Mouse (Mus musculus): ENCODE data around the gene Ldlrad2. TPM values are rescaled to one million over a fixed set of nuclear protein-coding genes. Genes with fewer than 3 reads are reported as not detected.
A peak's percentile ranks its signal among the peaks of the same experiment; 100 is the strongest.

Gene Ldlrad2
- not detected in 2 replicates for polyA plus RNA-seq (2016; fragmentation: Nextera tagmentation; extraction: Ambion mirVana)

DNA sequence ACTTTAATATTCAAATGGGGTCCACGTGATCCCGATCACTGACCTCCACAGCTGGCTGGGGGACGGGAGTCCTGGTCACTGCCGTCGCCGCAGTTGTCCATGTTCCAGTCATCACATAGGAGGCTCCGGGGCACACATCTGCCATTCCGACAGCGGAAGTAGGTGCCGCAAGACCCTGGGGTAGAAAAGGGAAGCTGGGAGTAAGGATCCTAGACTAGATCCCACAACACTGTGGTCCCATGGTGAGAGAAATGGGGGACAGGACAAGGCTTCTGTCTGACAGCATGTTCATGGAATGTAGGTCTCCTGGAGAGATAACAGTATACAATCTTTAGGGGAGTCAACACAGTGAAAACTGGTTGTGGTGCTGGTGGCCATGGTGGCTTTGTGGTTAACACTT lies at the start of gene Ldlrad2:
Gene Ldlrad2 (minus strand): TSS at position 101 of the 400 bp plus-strand sequence.
- Histone ChIP-seq H3K36me3 (peaks cover 9% of the 10 kb centered on the region), H3K27me3 (ENCODE audit: low read depth, poor library complexity, severe bottlenecking) (peaks cover 22% of the 10 kb centered on the region), H3K27ac (replicated peaks) (no peak within 1 kb of the TSS), H3K9me3 (replicated peaks) (no peaks in the 10 kb centered on the region), H3K4me1 (peaks cover 7% of the 10 kb centered on the region), H3K4me3 (no peak within 1 kb of the TSS)
- no peak for DNase-seq (ENCODE audit: low spot score)
- WGBS, result 86% methylated on average over 10 of the region's 10 CpGs

DNA sequence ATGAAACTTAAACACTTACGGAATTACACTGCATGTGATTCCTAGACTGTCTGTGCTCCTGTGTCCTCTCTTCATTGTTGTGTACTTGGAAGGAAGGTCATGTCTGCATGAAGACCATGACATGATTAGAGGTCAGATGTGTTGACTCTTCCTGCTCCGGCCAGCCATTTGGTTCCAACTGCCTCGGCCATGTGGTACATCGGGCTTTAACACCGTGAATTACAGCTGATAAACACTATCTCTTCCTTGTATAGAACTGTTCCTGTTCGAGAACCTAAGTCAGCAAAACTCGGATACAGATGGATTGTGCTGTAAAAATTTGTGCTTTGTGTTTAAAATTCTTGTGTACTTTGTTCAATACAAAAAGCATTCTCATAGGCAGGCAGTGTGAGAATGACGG lies 48.5 kb upstream of the Ldlrad2 start:
- Histone ChIP-seq H3K27me3 (ENCODE audit: low read depth, poor library complexity, severe bottlenecking) (no peaks in the 10 kb centered on the region), H3K4me3 (no peak overlapping the region), H3K9me3 (replicated peaks) (no peaks in the 10 kb centered on the region), H3K27ac (replicated peaks) (no peak overlapping the region), H3K4me1 (peaks cover 15% of the 10 kb centered on the region), H3K36me3 (peaks cover 99% of the 10 kb centered on the region)
- 96% methylated on average over 8 of the region's 8 CpGs for WGBS
- DNase-seq (ENCODE audit: low spot score), result no peak

DNA sequence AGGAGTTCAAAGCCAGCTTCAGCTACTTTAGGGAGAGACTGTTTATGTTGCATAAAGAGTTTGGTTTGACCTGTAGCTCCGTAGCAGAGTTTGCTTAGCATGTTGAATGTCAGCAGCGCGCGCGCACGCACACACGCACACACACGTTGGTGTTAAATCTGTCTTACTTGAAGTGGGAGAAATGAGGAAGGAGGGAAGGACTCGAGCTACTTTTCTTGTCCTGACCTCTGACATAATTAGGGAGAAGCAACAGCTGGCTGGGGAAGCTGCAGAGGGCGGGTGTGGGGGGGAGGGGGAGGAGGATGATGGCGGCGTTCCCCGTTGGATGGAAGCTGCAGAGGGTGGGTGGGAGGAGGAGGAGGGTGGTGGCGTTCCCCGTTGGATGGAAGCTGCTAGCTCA lies 35.9 kb upstream of the Ldlrad2 start:
- Histone ChIP-seq H3K27me3 (ENCODE audit: low read depth, poor library complexity, severe bottlenecking) (no peaks in the 10 kb centered on the region), H3K36me3 (peaks cover 99% of the 10 kb centered on the region), H3K9me3 (replicated peaks) (no peaks in the 10 kb centered on the region), H3K4me3 (no peak overlapping the region), H3K27ac (replicated peaks) (no peak overlapping the region), H3K4me1 (no peaks in the 10 kb centered on the region)
- no peak for DNase-seq (ENCODE audit: low spot score)
- WGBS, result 89% methylated on average over 15 of the region's 15 CpGs

DNA sequence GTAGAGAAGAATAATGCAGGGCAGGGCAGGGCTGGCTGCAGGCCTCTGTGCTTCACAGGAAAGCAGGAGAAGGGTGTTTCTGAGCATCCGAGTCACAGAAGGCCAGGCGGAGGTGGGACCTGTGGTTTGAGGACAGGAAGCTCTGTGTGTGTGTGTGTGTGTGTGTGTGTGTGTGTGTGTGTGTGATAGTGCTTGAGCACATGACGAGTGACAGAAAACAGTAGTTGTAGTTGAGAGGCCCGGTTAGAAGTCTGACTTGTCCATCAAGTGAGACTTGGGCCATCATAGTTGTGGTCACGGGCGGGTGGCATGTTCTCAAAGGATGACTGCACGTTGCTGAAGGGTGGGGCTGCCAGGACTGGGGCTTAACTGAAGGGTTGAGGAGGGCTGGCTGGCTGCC lies 35.3 kb upstream of the Ldlrad2 start:
- WGBS, result 83% methylated on average over 7 of the region's 7 CpGs
- Histone ChIP-seq H3K36me3 (peaks cover 100% of the 10 kb centered on the region), H3K9me3 (replicated peaks) (no peaks in the 10 kb centered on the region), H3K27ac (replicated peaks) (no peak overlapping the region), H3K4me3 (no peak overlapping the region), H3K4me1 (no peaks in the 10 kb centered on the region), H3K27me3 (ENCODE audit: low read depth, poor library complexity, severe bottlenecking) (no peaks in the 10 kb centered on the region)
- DNase-seq (ENCODE audit: low spot score), result no peak

- peaks cover 100% of the 10 kb centered on the region for H3K36me3 ChIP-seq
- H3K27me3 ChIP-seq (ENCODE audit: low read depth, poor library complexity, severe bottlenecking), result no peaks in the 10 kb centered on the region
- DNase-seq (ENCODE audit: low spot score), result no peak
- H3K4me3 ChIP-seq, result no peak overlapping the region
- no peak overlapping the region for H3K27ac ChIP-seq (replicated peaks)
- H3K4me1 ChIP-seq, result no peaks in the 10 kb centered on the region
- H3K9me3 ChIP-seq (replicated peaks), result no peaks in the 10 kb centered on the region
- 93% methylated on average over 7 of the region's 7 CpGs for WGBS
These were observed 34.9 kb upstream of the Ldlrad2 start for GRCm38 (mm10) chr4:137609281-137609680.

DNA sequence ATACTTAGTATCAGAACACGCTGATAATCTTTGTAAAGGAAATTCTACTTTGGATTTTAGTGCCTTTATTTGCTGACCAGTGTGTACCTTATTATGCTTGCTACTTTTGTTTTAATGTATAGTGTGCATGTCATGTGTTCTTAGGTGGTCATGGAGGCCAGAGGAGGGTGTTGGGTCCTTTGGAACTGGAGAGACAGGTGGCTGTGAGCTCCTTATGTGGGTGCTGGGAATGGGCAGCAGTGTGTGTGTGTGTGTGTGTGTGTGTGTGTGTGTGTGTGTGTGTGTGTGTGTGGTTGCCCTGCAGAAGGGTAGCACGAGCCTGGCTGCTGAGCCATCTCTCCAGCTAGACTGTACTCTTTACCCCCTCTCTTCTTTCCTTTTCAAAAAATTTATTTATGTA lies 32.7 kb upstream of the Ldlrad2 start:
- Histone ChIP-seq H3K9me3 (replicated peaks) (no peaks in the 10 kb centered on the region), H3K27ac (replicated peaks) (no peak overlapping the region), H3K4me3 (no peak overlapping the region), H3K36me3 (peaks cover 79% of the 10 kb centered on the region), H3K4me1 (peaks cover 7% of the 10 kb centered on the region; the same call in 1 of the 2 replicates), H3K27me3 (ENCODE audit: low read depth, poor library complexity, severe bottlenecking) (no peaks in the 10 kb centered on the region)
- DNase-seq (ENCODE audit: low spot score), result no peak
- 98% methylated on average over 2 of the region's 2 CpGs for WGBS

DNA sequence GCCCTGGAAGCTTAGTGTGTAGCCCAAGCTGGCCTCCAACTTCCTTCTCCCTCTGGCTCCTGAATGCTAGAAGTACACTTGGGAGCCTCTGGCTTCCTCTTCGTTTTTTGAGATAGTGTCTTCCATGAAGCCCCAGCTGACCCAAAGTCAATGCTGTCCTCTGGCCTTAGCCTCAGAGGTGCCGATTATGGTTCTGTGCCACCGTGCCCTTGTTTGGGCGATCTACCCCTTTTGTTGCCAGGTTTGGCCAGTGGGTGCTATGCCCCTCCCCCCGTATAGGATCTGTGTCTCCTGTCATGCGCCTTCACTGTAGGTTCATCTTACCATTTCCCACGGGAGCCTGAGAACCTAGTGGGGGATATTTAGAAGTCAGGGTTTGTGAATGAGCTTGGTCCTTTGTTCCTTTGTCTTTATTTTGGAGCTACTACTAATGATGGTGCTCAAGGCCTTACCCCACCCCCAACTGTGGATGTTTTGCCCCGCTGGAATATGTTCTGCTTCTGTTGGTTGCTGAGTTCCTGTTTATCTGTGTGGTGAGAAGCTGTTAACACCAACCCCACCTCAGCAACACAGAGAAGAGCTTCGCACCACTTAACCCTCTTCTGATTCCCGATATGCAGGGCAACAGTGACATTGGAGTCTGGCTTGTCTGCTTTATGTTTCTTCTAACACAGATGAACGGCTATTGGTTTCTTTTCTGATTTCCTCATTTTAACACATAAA lies 29.2 kb upstream of the Ldlrad2 start:
- H3K4me3 ChIP-seq, result no peak overlapping the region
- 90% methylated on average over 11 of the region's 11 CpGs for WGBS
- peaks cover 27% of the 10 kb centered on the region for H3K4me1 ChIP-seq
- no peaks in the 10 kb centered on the region for H3K27me3 ChIP-seq (ENCODE audit: low read depth, poor library complexity, severe bottlenecking)
- H3K9me3 ChIP-seq (replicated peaks), result no peaks in the 10 kb centered on the region
- DNase-seq (ENCODE audit: low spot score), result no peak
- no peak overlapping the region for H3K27ac ChIP-seq (replicated peaks)
- H3K36me3 ChIP-seq, result peaks cover 47% of the 10 kb centered on the region

DNA sequence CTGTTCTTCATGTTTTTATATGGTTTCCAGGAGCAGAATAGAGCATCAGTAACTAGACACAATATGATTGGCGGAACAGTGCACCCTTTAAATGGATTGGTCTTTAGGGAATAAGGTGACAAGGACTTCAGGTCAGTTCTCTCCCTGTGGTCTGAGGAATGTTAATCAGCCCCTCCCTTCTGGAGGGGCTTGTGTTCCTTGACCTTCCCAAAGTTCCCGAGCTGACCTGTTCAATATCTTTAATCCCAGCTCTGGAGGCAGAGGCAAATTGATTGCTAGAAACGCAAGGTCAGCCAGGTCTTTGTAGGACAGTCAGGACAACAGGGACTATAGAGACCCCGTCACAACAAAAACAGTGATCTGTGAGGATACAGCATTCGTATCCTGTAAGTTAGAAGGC lies 24.2 kb upstream of the Ldlrad2 start:
- 72% methylated on average over 5 of the region's 5 CpGs for WGBS
- H3K4me1 ChIP-seq, result peaks cover 66% of the 10 kb centered on the region
- H3K27me3 ChIP-seq (ENCODE audit: low read depth, poor library complexity, severe bottlenecking), result no peaks in the 10 kb centered on the region
- no peak overlapping the region for H3K4me3 ChIP-seq
- no peak for DNase-seq (ENCODE audit: low spot score)
- no peaks in the 10 kb centered on the region for H3K9me3 ChIP-seq (replicated peaks)
- no peak overlapping the region for H3K27ac ChIP-seq (replicated peaks)
- peaks cover 10% of the 10 kb centered on the region for H3K36me3 ChIP-seq

GRCm38 (mm10) chr4:137597098-137597630 lies 22.8 kb upstream of the Ldlrad2 start:
- Histone ChIP-seq H3K9me3 (replicated peaks) (no peaks in the 10 kb centered on the region), H3K4me3 (no peak overlapping the region), H3K4me1 (peaks cover 59% of the 10 kb centered on the region), H3K36me3 (peaks cover 10% of the 10 kb centered on the region), H3K27ac (replicated peaks) (no peak overlapping the region), H3K27me3 (ENCODE audit: low read depth, poor library complexity, severe bottlenecking) (no peaks in the 10 kb centered on the region)
- DNase-seq (ENCODE audit: low spot score), result no peak
- WGBS, result 96% methylated on average over 4 of the region's 4 CpGs

- peaks cover 49% of the 10 kb centered on the region for H3K4me1 ChIP-seq
- no peak for DNase-seq (ENCODE audit: low spot score)
- 7% methylated on average over 40 of the region's 40 CpGs for WGBS
These were observed 20.3 kb upstream of the Ldlrad2 start for GRCm38 (mm10) chr4:137594496-137595270.

DNA sequence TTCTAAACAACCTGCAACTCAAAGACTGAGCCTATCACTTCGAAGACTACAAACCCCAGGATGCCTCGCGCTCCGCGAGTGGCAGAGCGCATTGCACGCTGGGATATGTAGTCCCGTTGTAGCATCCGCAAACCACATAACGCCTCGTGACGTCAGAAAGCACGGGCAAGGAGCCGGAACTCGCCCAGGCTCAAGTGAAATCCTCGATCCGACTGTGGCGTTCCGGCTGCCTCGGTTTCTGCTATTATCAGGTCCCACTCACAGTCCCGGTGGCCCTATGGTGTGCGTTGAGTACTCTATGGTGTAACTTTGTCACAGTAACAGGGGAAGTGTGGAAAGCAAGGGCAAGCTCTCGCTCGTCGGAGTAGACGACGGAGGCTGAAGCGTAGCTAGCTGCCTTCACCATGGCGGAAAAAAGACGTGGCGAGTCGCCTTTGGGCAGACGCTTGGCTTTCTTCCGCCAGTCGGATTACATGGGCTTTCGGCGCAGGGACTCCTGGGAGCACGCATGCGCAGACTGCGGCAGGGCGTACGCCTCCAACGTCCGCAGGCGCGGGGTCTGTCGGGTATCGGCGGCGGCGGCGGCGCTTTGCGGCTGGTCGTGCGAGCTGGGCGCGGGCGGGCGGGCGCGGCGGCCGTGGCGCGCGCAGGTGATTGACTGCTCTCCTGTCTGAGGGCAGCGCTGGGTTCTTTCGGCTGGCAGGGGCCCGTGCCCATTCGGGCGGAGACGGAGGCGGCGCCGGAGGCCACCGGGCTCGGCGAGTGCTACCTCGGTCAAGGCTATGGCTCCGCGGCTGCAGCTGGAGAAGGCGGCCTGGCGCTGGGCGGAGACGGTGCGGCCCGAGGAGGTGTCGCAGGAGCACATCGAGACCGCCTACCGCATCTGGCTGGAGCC lies 19.5 kb upstream of the Ldlrad2 start, which contains the start of gene Usp48:
Gene Usp48 (plus strand): TSS at position 155 of the 895 bp plus-strand sequence.
- peak; percentile 99 for DNase-seq (ENCODE audit: low spot score)
- under 1% methylated on average over 88 of the region's 92 CpGs for WGBS
- Histone ChIP-seq H3K9me3 (replicated peaks) (no peaks in the 10 kb centered on the region), H3K27me3 (ENCODE audit: low read depth, poor library complexity, severe bottlenecking) (no peaks in the 10 kb centered on the region), H3K27ac (replicated peaks) (peak within 1 kb of the TSS; percentile 98), H3K4me1 (peaks cover 41% of the 10 kb centered on the region), H3K36me3 (peaks cover 8% of the 10 kb centered on the region; the same call in 1 of the 2 replicates), H3K4me3 (peak within 1 kb of the TSS; percentile 90)

More at GRCm38 (mm10) chr4:137594496-137595270, 20.3 kb upstream of the Ldlrad2 start:
- peak overlapping the region; percentile 90 for H3K4me3 ChIP-seq
- peaks cover 8% of the 10 kb centered on the region for H3K36me3 ChIP-seq
- no peaks in the 10 kb centered on the region for H3K27me3 ChIP-seq (ENCODE audit: low read depth, poor library complexity, severe bottlenecking)
- peak overlapping the region; percentile 98 for H3K27ac ChIP-seq (replicated peaks)
- no peaks in the 10 kb centered on the region for H3K9me3 ChIP-seq (replicated peaks)

- 93% methylated on average over 4 of the region's 4 CpGs for WGBS
- H3K4me1 ChIP-seq, result peaks cover 17% of the 10 kb centered on the region
- DNase-seq (ENCODE audit: low spot score), result no peak
- H3K27me3 ChIP-seq (ENCODE audit: low read depth, poor library complexity, severe bottlenecking), result no peaks in the 10 kb centered on the region; the same call in 1 of the 2 replicates
- no peak overlapping the region for H3K27ac ChIP-seq (replicated peaks)
- no peaks in the 10 kb centered on the region for H3K9me3 ChIP-seq (replicated peaks)
- no peaks in the 10 kb centered on the region for H3K36me3 ChIP-seq
- H3K4me3 ChIP-seq, result no peak overlapping the region
These were observed 16.6 kb upstream of the Ldlrad2 start for GRCm38 (mm10) chr4:137590961-137591360.

Data from midbrain, embryonic 10.5 days (tissue).